Mouse (Mus musculus): ENCODE results near the gene Cstf3. TPM values are rescaled to one million over a fixed set of nuclear protein-coding genes. Genes with fewer than 3 reads are reported as not detected.
A peak's percentile ranks its signal among the peaks of the same experiment; 100 is the strongest.
"Not testable (repeated sequence)": the region's sequence is repeated elsewhere in the genome, so short reads cannot be mapped to it uniquely, and the experiment has no call there.

Cstf3 gene
- polyA plus RNA-seq (2014; fragmentation: Nextera tagmentation; extraction: Ambion mirVana), result 94.8 and 106 TPM in 2 replicates

- Histone ChIP-seq H3K4me3 (ENCODE audit: low read depth, low read length) (peak within 1 kb of the TSS; percentile 88), H3K9me3 (ENCODE audit: control insufficient read depth, low read length) (no peaks in the 10 kb centered on the region), H3K27me3 (ENCODE audit: control insufficient read depth, insufficient read depth, low read length) (no peaks in the 10 kb centered on the region), H3K27ac (ENCODE audit: low read depth, low read length) (peak within 1 kb of the TSS; percentile 84), H3K4me2 (peak within 1 kb of the TSS; percentile 61), H3K4me1 (ENCODE audit: control insufficient read depth, insufficient read depth, low read length) (peaks cover 12% of the 10 kb centered on the region; the same call in 1 of the 2 replicates), H3K36me3 (ENCODE audit: control insufficient read depth, insufficient read depth, low read length) (no peaks in the 10 kb centered on the region), H3K9ac (ENCODE audit: low read length) (peak within 1 kb of the TSS; percentile 95)
- ATAC-seq (ENCODE audit: low FRiP score) (peak; percentile 100), DNase-seq (ENCODE audit: low spot score, missing footprints) (peak; percentile 100)
- under 1% methylated on average over 59 of the region's 59 CpGs for WGBS
These were observed at the start of gene Cstf3 for GRCm38 (mm10) chr2:104590068-104590828. Gene Cstf3 (plus strand): TSS chr2:104590523.

- H3K4me1 ChIP-seq (ENCODE audit: control insufficient read depth, insufficient read depth, low read length); H3K27ac ChIP-seq (ENCODE audit: low read depth, low read length); H3K4me3 ChIP-seq (ENCODE audit: low read depth, low read length); H3K4me2 ChIP-seq; H3K9ac ChIP-seq (ENCODE audit: low read length); H3K36me3 ChIP-seq (ENCODE audit: control insufficient read depth, insufficient read depth, low read length); ATAC-seq (ENCODE audit: low FRiP score); H3K27me3 ChIP-seq (ENCODE audit: control insufficient read depth, insufficient read depth, low read length); H3K9me3 ChIP-seq (ENCODE audit: control insufficient read depth, low read length): not testable (repeated sequence)
- peak; percentile 21 for DNase-seq (ENCODE audit: low spot score, missing footprints)
- WGBS, result 94% methylated on average over 14 of the region's 22 CpGs
These were observed 33.6 kb upstream of the Cstf3 start for GRCm38 (mm10) chr2:104556711-104557110.

DNA sequence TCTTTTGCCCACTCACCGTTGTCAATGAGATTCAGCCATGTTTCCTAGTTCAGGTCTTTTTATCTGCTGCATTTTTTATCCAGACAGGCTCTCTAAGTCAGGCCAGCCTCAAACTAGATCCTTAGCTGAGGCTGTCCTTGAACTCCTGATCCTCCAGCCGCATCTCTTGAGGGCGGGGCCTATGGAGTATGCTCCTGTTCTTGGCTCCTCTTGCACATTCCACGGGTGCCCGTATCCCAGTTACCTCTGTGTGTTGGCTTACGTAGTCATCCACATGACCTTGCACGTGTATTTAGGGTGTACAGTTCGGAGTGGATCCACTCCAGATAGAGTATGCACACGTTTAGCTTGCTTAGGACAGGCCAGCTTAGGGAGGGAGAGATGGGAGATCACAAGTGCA is 32.6 kb upstream of the Cstf3 start:
- H3K4me3 ChIP-seq (ENCODE audit: low read depth, low read length), result no peak overlapping the region
- H3K36me3 ChIP-seq (ENCODE audit: control insufficient read depth, insufficient read depth, low read length), result no peaks in the 10 kb centered on the region
- WGBS, result 93% methylated on average over 9 of the region's 9 CpGs
- no peak overlapping the region for H3K9ac ChIP-seq (ENCODE audit: low read length)
- no peak overlapping the region for H3K4me2 ChIP-seq
- no peaks in the 10 kb centered on the region for H3K4me1 ChIP-seq (ENCODE audit: control insufficient read depth, insufficient read depth, low read length)
- ATAC-seq (ENCODE audit: low FRiP score) (no peak), DNase-seq (ENCODE audit: low spot score, missing footprints) (peak; percentile 51)
- H3K9me3 ChIP-seq (ENCODE audit: control insufficient read depth, low read length), result no peaks in the 10 kb centered on the region
- H3K27ac ChIP-seq (ENCODE audit: low read depth, low read length), result no peak overlapping the region
- no peaks in the 10 kb centered on the region for H3K27me3 ChIP-seq (ENCODE audit: control insufficient read depth, insufficient read depth, low read length)

GRCm38 (mm10) chr2:104558326-104558725 is 32.0 kb upstream of the Cstf3 start:
- no peaks in the 10 kb centered on the region for H3K27me3 ChIP-seq (ENCODE audit: control insufficient read depth, insufficient read depth, low read length)
- H3K27ac ChIP-seq (ENCODE audit: low read depth, low read length), result no peak overlapping the region
- H3K9ac ChIP-seq (ENCODE audit: low read length), result no peak overlapping the region
- H3K36me3 ChIP-seq (ENCODE audit: control insufficient read depth, insufficient read depth, low read length), result no peaks in the 10 kb centered on the region
- no peak overlapping the region for H3K4me2 ChIP-seq
- WGBS, result 93% methylated on average over 4 of the region's 4 CpGs
- H3K4me3 ChIP-seq (ENCODE audit: low read depth, low read length), result no peak overlapping the region
- H3K4me1 ChIP-seq (ENCODE audit: control insufficient read depth, insufficient read depth, low read length), result no peaks in the 10 kb centered on the region
- DNase-seq (ENCODE audit: low spot score, missing footprints) (no peak), ATAC-seq (ENCODE audit: low FRiP score) (no peak)
- H3K9me3 ChIP-seq (ENCODE audit: control insufficient read depth, low read length), result no peaks in the 10 kb centered on the region

DNA sequence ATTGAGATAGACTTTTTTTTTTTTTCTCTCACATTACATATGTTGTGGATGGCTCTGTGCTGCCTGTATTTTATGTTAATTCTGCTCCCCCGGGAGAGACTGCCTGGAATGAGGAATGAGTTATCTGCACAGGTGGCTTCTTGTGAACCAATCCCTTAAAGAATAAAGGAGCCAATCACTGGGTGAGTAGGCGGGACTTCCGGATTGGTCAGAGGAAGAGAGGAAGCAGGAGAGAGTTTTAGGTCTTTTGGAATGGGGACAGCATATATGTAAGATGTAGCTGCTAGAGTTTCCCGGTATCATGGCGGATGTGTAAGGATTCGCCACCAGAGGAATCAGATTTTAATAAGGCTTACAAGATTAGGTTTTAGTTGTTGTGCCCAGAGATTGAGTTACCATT is 31.4 kb upstream of the Cstf3 start:
- Histone ChIP-seq H3K4me2 (no peak overlapping the region), H3K36me3 (ENCODE audit: control insufficient read depth, insufficient read depth, low read length) (no peaks in the 10 kb centered on the region), H3K9me3 (ENCODE audit: control insufficient read depth, low read length) (no peaks in the 10 kb centered on the region), H3K27me3 (ENCODE audit: control insufficient read depth, insufficient read depth, low read length) (no peaks in the 10 kb centered on the region), H3K27ac (ENCODE audit: low read depth, low read length) (no peak overlapping the region), H3K4me3 (ENCODE audit: low read depth, low read length) (no peak overlapping the region), H3K9ac (ENCODE audit: low read length) (no peak overlapping the region), H3K4me1 (ENCODE audit: control insufficient read depth, insufficient read depth, low read length) (no peaks in the 10 kb centered on the region)
- 71% methylated on average over 6 of the region's 6 CpGs for WGBS
- DNase-seq (ENCODE audit: low spot score, missing footprints), result no peak
- ATAC-seq (ENCODE audit: low FRiP score), result no peak

GRCm38 (mm10) chr2:104559591-104560380 is 30.5 kb upstream of the Cstf3 start:
- no peak overlapping the region for H3K27ac ChIP-seq (ENCODE audit: low read depth, low read length)
- H3K36me3 ChIP-seq (ENCODE audit: control insufficient read depth, insufficient read depth, low read length), result no peaks in the 10 kb centered on the region
- H3K27me3 ChIP-seq (ENCODE audit: control insufficient read depth, insufficient read depth, low read length), result no peaks in the 10 kb centered on the region

DNA sequence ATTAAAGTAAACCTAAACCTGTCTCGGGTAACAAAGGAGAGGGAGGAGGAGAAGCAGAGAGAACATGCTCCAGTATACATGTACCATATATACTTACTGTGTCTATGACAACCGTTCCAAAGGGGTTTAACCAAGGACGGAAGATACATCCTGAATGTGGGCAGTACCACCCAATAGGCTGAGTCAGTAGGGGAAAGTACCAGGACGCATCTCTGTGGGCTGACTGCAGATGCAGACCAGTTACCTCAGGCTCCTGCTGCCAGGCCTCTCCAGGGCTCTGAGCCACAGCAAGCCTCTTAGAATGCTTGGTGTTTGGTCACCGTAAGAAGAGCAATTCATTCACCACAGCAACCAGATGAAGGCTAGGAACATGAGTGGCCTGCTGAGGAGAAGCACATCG is 28.9 kb upstream of the Cstf3 start:
- H3K27me3 ChIP-seq (ENCODE audit: control insufficient read depth, insufficient read depth, low read length), result no peaks in the 10 kb centered on the region
- H3K4me2 ChIP-seq, result no peak overlapping the region
- H3K36me3 ChIP-seq (ENCODE audit: control insufficient read depth, insufficient read depth, low read length), result no peaks in the 10 kb centered on the region
- 90% methylated on average over 6 of the region's 6 CpGs for WGBS
- H3K9ac ChIP-seq (ENCODE audit: low read length), result no peak overlapping the region
- no peaks in the 10 kb centered on the region for H3K4me1 ChIP-seq (ENCODE audit: control insufficient read depth, insufficient read depth, low read length)
- ATAC-seq (ENCODE audit: low FRiP score) (no peak), DNase-seq (ENCODE audit: low spot score, missing footprints) (no peak)
- H3K4me3 ChIP-seq (ENCODE audit: low read depth, low read length), result no peak overlapping the region
- no peaks in the 10 kb centered on the region for H3K9me3 ChIP-seq (ENCODE audit: control insufficient read depth, low read length)
- no peak overlapping the region for H3K27ac ChIP-seq (ENCODE audit: low read depth, low read length)

More at GRCm38 (mm10) chr2:104559591-104560380, 30.5 kb upstream of the Cstf3 start:
- no peaks in the 10 kb centered on the region for H3K4me1 ChIP-seq (ENCODE audit: control insufficient read depth, insufficient read depth, low read length)
- 95% methylated on average over 4 of the region's 4 CpGs for WGBS
- no peak overlapping the region for H3K9ac ChIP-seq (ENCODE audit: low read length)
- no peak overlapping the region for H3K4me2 ChIP-seq
- no peaks in the 10 kb centered on the region for H3K9me3 ChIP-seq (ENCODE audit: control insufficient read depth, low read length)
- DNase-seq (ENCODE audit: low spot score, missing footprints) (peak; percentile 10), ATAC-seq (ENCODE audit: low FRiP score) (no peak)
- no peak overlapping the region for H3K4me3 ChIP-seq (ENCODE audit: low read depth, low read length)

DNA sequence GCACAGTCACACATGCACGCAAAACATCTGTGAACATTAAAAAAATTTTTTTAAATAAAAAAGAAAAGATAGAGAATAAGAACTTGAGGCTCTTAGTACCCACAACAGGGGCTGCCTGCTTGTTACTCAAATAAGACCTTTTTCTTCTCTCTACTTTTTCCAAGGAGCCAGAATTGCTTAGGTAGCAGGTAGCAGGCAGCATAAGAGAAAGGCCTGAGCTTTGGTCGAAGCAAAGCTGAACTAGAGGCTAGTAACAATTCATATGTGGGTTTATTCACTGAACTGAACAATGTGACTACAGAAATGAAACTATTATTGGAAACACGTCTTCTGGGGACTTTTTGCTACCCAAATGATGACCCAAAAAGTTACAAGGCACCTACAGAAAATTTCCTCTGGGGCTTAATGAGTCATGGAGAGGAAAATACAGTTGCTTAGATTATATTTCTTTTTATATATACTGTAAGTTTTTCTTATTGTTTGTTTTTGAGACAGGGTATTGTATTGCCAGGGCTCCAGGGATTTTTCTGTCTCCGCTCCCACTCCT is 28.3 kb upstream of the Cstf3 start:
- Histone ChIP-seq H3K4me2 (no peak overlapping the region), H3K4me1 (ENCODE audit: control insufficient read depth, insufficient read depth, low read length) (no peaks in the 10 kb centered on the region), H3K27ac (ENCODE audit: low read depth, low read length) (no peak overlapping the region), H3K4me3 (ENCODE audit: low read depth, low read length) (no peak overlapping the region), H3K9ac (ENCODE audit: low read length) (no peak overlapping the region), H3K36me3 (ENCODE audit: control insufficient read depth, insufficient read depth, low read length) (no peaks in the 10 kb centered on the region), H3K27me3 (ENCODE audit: control insufficient read depth, insufficient read depth, low read length) (no peaks in the 10 kb centered on the region), H3K9me3 (ENCODE audit: control insufficient read depth, low read length) (no peaks in the 10 kb centered on the region)
- 90% methylated on average over 4 of the region's 4 CpGs for WGBS
- no peak for ATAC-seq (ENCODE audit: low FRiP score)
- DNase-seq (ENCODE audit: low spot score, missing footprints), result no peak

- no peak for DNase-seq (ENCODE audit: low spot score, missing footprints)
- Histone ChIP-seq H3K4me2 (no peak overlapping the region), H3K9ac (ENCODE audit: low read length) (no peak overlapping the region), H3K27me3 (ENCODE audit: control insufficient read depth, insufficient read depth, low read length) (no peaks in the 10 kb centered on the region), H3K9me3 (ENCODE audit: control insufficient read depth, low read length) (no peaks in the 10 kb centered on the region), H3K4me1 (ENCODE audit: control insufficient read depth, insufficient read depth, low read length) (peaks cover 4% of the 10 kb centered on the region; the same call in 1 of the 2 replicates), H3K4me3 (ENCODE audit: low read depth, low read length) (no peak overlapping the region), H3K36me3 (ENCODE audit: control insufficient read depth, insufficient read depth, low read length) (no peaks in the 10 kb centered on the region), H3K27ac (ENCODE audit: low read depth, low read length) (no peak overlapping the region)
- WGBS, result 77% methylated on average over 6 of the region's 6 CpGs
- no peak for ATAC-seq (ENCODE audit: low FRiP score)
These were observed 18.3 kb upstream of the Cstf3 start for GRCm38 (mm10) chr2:104572066-104572465.

Measured in midbrain, embryonic 11.5 days (tissue).